Mouse (Mus musculus) heart, adult 2 months (tissue): ENCODE results near the gene Npas1.

ENCODE experiments used
- CTCF ChIP-seq: fragments of 200-600 bp; IDR thresholded peaks from 2 replicates; pipeline ENCODE4 v1.8.1; 2022; ENCODE audit warnings: antibody characterized with exemption, mild to moderate bottlenecking, moderate library complexity
- POLR2A ChIP-seq: fragments of 200-500 bp; IDR thresholded peaks from 2 replicates; pipeline ENCODE4 v1.6.1; 2011; ENCODE audit warnings: mild to moderate bottlenecking, low read depth, low read length, control low read depth; ENCODE audit not compliant: insufficient read depth

- TF ChIP-seq POLR2A = no peak
- TF ChIP-seq CTCF = peak; percentile 47
Observed at GRCm38 (mm10) chr7:16466565-16466964, 11.0 kb downstream of the Npas1 start.
